8 mouse cellular contexts compared by ENCODE assay signal in genomic region chr5:137684294-137685123, GRCm38 (mm10). TPM values are rescaled to one million over a fixed set of nuclear protein-coding genes. Genes with fewer than 3 reads are reported as not detected.
DNase-seq lines count a peak whose midpoint lies in the region; ATAC-seq lines count a peak whose summit lies in the region.

Gene Agfg2 (minus strand): TSS chr5:137684726.

- peak; percentile 99 for ATAC-seq in hindbrain, embryonic 11.5 days (ENCODE audit: low FRiP score)

- H3K4me2 ChIP-seq in hindbrain, embryonic 11.5 days (replicated peaks; ENCODE audit: low read depth, low read length) = peak within 1 kb of the TSS; percentile 92

- H3K4me3 ChIP-seq in hindbrain, embryonic 11.5 days (ENCODE audit: low read depth, low read length) = peak within 1 kb of the TSS; percentile 74

- no peaks in the 10 kb centered on the region for H3K36me3 ChIP-seq in hindbrain, embryonic 11.5 days (ENCODE audit: control insufficient read depth, insufficient read depth, low read length)

- H3K27ac ChIP-seq in hindbrain, embryonic 11.5 days (ENCODE audit: low read depth, low read length) = peak within 1 kb of the TSS; percentile 60

- peak within 1 kb of the TSS; percentile 64 for H3K9ac ChIP-seq in hindbrain, embryonic 11.5 days (ENCODE audit: low read depth, low read length)

- under 1% methylated on average over 61 of the region's 62 CpGs for WGBS in hindbrain, embryonic 11.5 days

- H3K4me1 ChIP-seq in hindbrain, embryonic 11.5 days (replicated peaks; ENCODE audit: control insufficient read depth, insufficient read depth, low read length) = no peaks in the 10 kb centered on the region

- no peaks in the 10 kb centered on the region for H3K9me3 ChIP-seq in hindbrain, embryonic 11.5 days (ENCODE audit: control insufficient read depth, low read length)

- no peaks in the 10 kb centered on the region for H3K27me3 ChIP-seq in hindbrain, embryonic 11.5 days (ENCODE audit: control insufficient read depth, insufficient read depth, low read length)

- DNase-seq in Muller cell, postnatal 12 days (ENCODE audit: inconsistent ontology term) = peak; percentile 100
- peak; percentile 100 for DNase-seq in cerebellum, adult 9-11 months
- DNase-seq in frontal cortex, adult 2 months (ENCODE audit: extremely low spot score in 1 of 2, low spot score in 1 of 2) = peak; percentile 99 to 100
- peak; percentile 98 for DNase-seq in hindbrain, embryonic 11.5 days (ENCODE audit: low spot score)
- peak; percentile 97 for DNase-seq in layer of hippocampus, postnatal 10 days (ENCODE audit: low spot score in 2 of 2)
- peak; percentile 100 for DNase-seq in lung, postnatal 10 days
- peak; percentile 96 for DNase-seq in ovary, postnatal 36 days (ENCODE audit: low spot score)
- peak; percentile 98 for DNase-seq in thymus, postnatal 25 days

RNA-seq across cellular contexts. Expression of gene Agfg2, which starts in this region (rescaled TPM):
- 32.4 and 32.9 TPM in 2 replicates for polyA plus RNA-seq in frontal cortex, adult 2 months (2012; rRNA removed)
- polyA plus RNA-seq in hindbrain, embryonic 11.5 days (2014; fragmentation: Nextera tagmentation; extraction: Ambion mirVana) = 13.7 TPM in 2 replicates
- total RNA-seq in layer of hippocampus, postnatal 10 days (2021) = 10 to 100 TPM; 46.2 to 46.9 TPM

Comparison
In these comparisons a context has a peak if more than half of its experiments do, and no peak if none do; other contexts are left out.
1. Peak in every context shown above with its lines: DNase-seq, ATAC-seq, H3K4me3 ChIP-seq and H3K27ac ChIP-seq.